Mouse (Mus musculus) cerebellum, adult (tissue): ENCODE results near the gene Rpusd3.
A peak's percentile ranks its signal among the peaks of the same experiment; 100 is the strongest.

Experiments used
- ATAC-seq: cut with Nextera tagmentation; 2 replicates; pipeline ENCODE4 v1.9.2; 2017; ENCODE audit warnings: mild to moderate bottlenecking, moderate library complexity, mixed read lengths; ENCODE audit not compliant: insufficient number of reproducible peaks, low FRiP score, low TSS enrichment

The Rpusd3 gene

GRCm38 (mm10) chr6:113392015-113392386 is 27.1 kb downstream of the Rpusd3 start:
- 0 out of 2 replicates have a peak, but pooled peaks have one; percentile 31 for ATAC-seq

- ATAC-seq = no peak
Observed at GRCm38 (mm10) chr6:113390715-113391114, 28.4 kb downstream of the Rpusd3 start.

DNA sequence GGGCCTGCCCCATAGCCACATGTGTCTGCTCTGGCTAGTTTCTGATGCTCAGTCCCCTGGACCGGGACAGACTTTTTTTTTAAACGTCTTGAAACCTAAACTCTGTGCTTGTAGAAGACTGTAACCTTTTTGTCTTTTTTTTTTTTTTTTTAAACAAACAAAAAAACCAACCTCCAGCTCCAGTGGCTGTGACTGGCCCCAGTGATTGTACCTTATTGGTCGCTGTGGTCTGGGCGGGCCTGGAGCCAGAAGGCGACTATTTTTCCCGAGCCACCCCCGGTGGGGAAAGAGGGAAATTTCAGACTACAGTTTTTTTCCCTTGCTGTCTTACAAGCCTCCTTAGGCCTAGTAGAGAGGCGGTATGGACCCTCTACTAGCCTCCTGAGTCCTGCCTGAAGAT is 30.2 kb downstream of the Rpusd3 start, which contains the start of gene Ttll3:
Ttll3 (plus strand) TSS at position 301 of the 400 bp plus-strand sequence.
- no peak for ATAC-seq

DNA sequence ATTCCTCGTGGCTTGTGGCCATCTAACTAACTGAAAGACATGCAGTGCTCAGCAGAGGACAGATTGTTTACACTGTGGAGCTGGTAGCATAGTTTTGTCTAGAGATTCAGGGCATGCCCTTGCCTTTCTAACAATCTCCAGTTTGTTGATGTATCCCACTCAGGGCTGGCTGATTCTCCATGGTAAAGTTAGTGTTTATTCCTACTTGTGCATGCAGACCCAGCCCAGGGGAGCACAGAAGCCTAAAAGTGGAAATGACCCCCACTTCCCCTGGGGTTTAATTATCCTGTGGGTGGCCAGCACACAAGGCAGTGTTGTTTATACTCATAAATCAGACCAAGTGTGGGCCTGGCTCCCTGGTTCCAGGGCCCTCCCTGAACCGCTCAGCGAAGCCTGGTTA is 33.1 kb downstream of the Rpusd3 start:
- ATAC-seq = no peak

DNA sequence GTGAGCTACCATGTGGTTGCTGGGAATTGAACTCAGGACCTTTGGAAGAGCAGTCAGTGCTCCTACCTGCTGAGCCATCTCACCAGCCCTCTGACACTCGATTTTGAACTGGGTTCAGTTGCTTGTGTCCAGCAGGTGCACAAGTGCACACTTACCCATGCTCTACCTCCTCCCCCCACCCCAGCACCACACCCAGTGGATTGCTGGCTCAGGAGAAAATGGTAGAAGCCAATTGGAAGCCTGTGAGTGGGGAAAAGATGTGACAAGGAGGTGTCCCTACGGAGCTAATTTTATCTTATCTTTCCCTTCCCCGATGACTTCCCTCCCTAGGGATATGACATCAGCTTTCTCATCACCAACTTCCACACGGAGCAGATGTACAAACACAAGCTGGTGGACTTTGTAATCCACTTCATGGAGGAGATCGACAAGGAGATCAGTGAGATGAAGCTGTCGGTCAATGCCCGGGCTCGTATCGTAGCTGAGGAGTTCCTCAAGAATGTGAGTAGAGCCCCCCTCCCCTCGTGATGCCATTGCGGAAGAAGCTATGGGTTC is 33.9 kb downstream of the Rpusd3 start:
- no peak for ATAC-seq

DNA sequence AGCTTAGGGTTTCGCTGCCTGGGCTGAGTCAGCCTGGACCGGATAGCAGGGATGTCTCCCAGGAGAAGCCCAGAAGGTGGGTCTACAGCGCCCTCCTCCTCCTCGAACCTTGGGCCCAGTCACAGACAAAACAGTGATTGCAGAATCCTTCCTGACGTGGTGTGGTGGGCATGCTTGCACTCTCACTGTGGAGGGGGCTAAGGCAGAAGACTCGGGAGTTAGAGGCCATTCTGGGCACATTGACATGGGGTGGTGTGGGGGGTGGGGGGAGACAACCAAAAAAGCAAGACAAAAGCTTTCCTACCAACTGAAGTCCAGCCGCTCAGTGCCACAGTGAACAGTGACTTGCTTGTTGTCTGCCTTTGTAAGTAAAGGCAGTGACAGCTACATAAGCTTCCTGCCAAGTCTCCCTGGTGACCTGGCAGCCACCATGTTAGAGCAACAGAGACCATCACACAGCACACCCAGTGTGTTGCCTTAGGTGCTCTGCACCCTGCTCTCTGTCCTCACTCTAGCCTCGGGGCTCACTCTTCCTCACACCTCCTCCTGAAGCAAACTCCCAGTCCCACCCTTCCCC is 34.7 kb downstream of the Rpusd3 start:
- no peak for ATAC-seq

DNA sequence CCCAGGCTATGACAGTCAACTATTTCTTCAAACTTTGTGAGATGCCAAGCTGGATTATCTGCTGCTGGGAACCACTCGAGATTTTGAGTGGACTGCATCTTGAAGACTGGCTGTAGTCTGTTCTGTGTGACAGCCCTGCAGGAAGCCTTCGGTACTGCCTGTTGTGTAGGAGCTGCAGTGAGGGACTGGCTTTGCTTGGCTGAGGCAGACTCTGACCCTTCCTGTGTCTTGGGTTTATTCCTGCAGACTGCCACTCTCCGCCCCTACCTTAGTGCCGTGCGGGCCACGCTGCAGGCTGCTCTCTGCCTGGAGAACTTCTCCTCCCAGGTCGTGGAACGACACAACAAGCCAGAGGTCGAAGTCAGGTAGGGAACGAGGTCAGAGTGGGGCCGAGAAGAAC is 38.7 kb downstream of the Rpusd3 start:
- ATAC-seq = no peak

DNA sequence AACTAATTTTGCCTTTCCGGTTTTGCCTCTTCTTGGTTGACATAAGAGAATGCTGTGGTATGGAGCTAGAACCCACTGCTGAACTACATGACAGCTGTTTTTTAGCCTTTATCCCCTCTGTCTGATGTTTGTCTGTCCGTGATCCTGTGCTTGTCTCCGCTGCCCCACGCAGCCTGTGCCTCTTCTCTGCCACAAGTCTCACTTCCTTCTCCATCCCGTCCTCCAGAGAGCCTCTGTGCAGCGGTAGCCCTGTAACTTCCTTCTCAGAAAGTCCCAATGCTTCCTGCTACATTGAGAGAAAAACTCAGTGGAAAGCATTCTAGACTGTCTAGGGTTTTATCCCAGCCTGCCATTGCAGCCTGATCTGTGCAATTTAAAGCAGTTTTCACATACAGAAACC is 39.9 kb downstream of the Rpusd3 start:
- ATAC-seq = no peak

GRCm38 (mm10) chr6:113377496-113378385 is 41.4 kb downstream of the Rpusd3 start, which contains the start of the genes Tada3 and Arpc4:
Gene Tada3, minus strand, starts transcription at chr6:113377883.
Gene Arpc4, plus strand, starts transcription at chr6:113378115.
- ATAC-seq = peak; percentile 93

DNA sequence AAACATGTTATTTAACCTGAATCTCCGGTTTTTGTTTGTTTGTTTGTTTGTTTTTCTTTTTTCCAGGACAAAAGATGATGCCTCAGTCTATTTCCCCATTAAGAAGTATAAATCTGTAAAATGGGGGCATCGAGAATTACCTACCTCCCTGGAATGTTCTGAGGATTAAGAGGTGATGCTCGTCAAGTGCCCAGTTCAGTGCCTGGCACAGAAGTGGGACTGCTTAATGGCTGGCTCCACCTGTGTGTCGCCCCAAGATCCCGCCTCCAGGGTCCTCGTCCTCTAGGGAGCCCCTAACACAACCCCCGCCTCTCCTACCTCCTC is 42.0 kb downstream of the Rpusd3 start:
- no peak for ATAC-seq

DNA sequence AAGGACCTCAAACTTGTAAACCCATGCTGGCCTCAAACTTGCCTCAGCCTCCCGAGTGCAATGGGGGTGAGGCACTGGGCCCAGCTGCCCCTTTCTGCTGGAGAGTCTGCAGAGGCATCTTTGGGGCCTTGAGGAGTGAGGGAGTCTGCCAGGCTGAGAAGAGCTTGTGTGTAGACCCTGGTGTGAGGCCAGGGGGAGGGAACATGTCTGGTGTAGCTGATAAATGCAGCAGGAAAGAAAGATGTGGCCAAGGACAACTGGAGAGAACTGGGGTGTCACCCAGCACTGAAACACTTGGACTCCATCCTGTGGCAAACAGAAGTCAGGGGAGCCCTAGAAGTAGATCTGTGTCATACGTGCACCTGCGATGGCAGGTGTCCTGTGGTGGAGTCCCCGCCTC is 45.6 kb downstream of the Rpusd3 start:
- ATAC-seq = no peak

- ATAC-seq = no peak
Observed at GRCm38 (mm10) chr6:113370194-113370929, 48.8 kb downstream of the Rpusd3 start.

- no peak for ATAC-seq
Observed at GRCm38 (mm10) chr6:113368577-113368976, 50.6 kb downstream of the Rpusd3 start.

DNA sequence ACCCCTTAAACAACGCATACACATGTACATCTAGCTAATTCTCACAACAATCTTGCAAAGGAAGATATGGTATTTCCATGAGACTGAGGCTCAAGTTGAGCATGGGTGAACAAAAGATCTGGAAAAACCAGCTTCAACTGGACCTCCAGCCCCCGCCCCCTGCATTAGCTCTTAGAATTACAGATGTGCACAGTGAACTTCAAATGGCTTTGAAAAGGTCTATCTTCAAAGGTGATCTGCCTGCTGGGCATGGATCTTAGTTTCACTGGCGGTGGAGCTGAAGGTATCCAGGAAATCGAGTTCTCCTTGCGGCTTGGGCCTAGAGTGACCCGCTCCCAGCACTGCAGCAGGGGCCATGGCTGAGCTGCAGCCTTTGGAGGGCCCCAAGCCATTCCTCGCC is 51.0 kb downstream of the Rpusd3 start:
- ATAC-seq = no peak

- no peak for ATAC-seq
Observed at GRCm38 (mm10) chr6:113367574-113367973, 51.6 kb downstream of the Rpusd3 start.

DNA sequence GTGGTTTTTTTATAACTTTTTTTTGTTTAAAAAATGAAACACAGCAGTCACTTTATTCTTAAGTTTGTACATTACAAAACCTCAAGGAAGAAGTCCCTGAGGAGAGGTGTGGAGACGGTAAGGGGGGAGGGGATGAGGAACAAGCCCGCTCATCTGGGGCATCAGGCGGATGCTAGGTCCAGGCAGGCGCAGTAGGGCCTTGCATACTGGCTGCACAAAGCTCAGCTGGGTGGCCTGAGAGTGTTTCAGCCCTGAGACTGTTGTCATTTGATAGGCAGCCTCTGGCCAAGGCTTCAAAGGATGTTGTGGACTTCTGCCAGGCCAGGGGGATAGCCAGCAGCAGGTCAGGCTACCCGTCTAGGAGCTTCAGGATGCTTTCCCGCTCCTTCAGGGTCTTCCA is 52.5 kb downstream of the Rpusd3 start:
- no peak for ATAC-seq
